Mouse (Mus musculus) left cerebral cortex, postnatal 14 days (tissue): ENCODE measurements around the gene Depp1. TPM values are rescaled to one million over a fixed set of nuclear protein-coding genes. Genes with fewer than 3 reads are reported as not detected.

Experiments used
- DNase-seq, 2 experiments: peaks; one replicate each; pipeline ENCODE4 v3.0.0; 2021 to 2022; ENCODE audit warnings: low spot score in 2 of 2, mixed read lengths in 1 of 2
- intact Hi-C: fragments of 180-260 bp; cut with DNase I; formaldehyde crosslinking; loops from one replicate; pipeline ENCODE4 v1.15.1; 2025
- microRNA-seq, 2 experiments: library from miRNA; unstranded; fragments of <30 nt; microRNA quantifications; one replicate each; pipeline ENCODE4 v1.2.0; 2022
- total RNA-seq, 2 experiments: library from RNA; stranded (reverse); gene quantifications; 2 replicates each; pipeline ENCODE4 v1.2.3; 2021

The Depp1 gene
- total RNA-seq, 2 experiments from 2014 or later: 2.5 to 12.4 TPM

DNA sequence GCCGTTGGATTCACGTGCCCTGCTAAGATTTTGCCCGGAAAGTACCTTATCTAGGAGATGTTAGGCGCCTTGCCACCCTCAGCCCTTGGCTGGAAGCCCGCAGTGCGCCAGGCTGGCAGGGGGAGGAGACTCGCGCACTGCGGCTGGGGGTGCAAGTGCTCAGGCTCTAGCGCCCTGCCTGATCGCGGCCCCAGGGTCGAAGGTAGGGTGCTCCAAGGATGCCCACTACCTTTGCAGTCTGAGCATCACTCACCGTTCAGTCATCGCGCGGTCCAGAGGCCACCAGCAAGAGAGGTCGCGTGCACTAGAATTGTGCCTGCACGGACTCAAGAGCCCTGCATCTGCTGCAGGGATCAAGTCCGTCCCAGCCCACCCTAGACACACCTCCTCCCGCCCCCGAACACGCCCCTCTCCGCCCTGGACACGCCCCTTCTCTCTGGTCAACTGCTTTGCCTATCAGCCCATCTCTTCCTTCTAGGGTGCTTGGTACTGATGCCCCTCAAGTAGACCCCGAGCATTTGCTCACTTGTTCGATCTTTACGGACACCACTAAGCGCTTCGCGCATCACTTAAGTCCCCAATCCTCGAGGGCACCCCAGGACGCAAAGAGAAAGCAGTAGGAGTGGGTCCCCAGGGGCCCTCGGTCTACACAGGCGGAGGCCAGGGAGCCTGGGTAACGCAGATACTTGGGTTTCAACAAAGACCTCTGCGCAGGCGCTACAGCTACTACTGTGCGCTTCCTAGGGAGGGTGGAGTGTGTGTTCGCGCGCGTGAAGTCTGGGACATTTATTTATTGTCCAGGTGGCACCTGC is 23.3 kb downstream of the Depp1 start, which contains the start of gene Rassf4:
TSS of gene Rassf4 (minus strand) at position 482 of the 812 bp plus-strand sequence.
- DNase-seq: peak; percentile 44 to 63
- intact Hi-C loops: no loop called here

DNA sequence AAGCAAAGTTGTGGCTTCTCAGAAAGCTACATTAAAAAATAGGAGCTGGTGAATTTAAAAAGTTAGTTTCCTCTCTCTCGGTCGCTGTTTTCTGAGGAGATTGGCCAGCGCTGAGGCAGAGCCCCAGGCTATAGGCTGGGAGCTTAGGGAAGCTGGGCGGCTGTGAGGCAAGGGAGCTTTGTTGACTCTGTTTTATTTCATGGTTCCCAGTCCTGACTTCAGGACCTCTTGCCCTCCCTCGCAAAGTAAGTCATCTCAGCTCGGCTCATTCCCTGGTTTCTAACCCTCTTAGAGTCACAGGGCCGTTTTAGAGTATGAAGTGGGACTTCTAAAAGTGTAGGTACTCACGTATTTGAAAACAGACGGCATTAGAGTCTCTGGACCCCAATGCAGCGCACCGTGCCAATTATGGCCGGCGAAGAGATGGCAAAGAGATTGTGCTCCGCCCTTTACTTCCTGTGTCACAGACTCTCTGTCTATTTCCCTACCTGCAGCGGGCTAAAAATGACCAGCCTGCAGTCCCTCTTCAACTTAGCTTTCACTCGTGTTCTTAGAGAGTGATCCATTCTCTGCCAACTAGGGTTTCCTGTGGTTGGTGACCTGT is 24.0 kb downstream of the Depp1 start:
- DNase-seq: no peak
- intact Hi-C loops: no loop called here

DNA sequence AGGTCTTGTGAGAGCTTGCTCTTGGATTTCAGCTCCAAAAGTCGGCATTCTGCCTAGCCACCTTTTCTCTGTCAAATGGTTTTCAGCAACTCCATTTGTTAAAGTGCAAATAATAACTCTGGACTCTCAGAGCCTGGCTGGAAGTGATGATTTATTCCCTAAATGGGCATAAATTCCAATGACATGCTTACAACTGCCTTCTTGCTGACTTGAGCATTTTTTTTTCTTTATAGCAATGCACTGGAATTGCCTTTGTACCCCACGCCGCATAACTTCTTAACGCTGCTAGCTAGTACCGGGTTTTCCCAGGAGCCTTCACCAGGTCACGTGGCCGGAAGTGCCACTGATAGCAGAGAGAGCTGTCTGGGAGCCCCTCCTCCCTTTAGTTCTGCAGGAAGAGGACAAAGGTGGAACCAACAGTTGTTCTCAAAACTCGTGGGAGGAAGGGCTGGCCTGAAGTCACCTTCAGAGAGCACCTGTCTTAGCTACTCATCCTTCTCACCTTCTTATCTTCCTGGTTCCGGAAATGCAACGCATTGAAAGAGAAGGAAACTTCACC is 26.0 kb downstream of the Depp1 start:
- intact Hi-C loops: no loop called here

GRCm38 (mm10) chr6:116677321-116677720 is 26.9 kb downstream of the Depp1 start:
- DNase-seq: no peak
- intact Hi-C loops: no loop called here

More for the DNA sequence above, 26.0 kb downstream of the Depp1 start:
- no peak for DNase-seq

- intact Hi-C loops: no loop called here
- peak; percentile 22 to 35 for DNase-seq
These were observed 29.3 kb downstream of the Depp1 start for GRCm38 (mm10) chr6:116679563-116680288.

DNA sequence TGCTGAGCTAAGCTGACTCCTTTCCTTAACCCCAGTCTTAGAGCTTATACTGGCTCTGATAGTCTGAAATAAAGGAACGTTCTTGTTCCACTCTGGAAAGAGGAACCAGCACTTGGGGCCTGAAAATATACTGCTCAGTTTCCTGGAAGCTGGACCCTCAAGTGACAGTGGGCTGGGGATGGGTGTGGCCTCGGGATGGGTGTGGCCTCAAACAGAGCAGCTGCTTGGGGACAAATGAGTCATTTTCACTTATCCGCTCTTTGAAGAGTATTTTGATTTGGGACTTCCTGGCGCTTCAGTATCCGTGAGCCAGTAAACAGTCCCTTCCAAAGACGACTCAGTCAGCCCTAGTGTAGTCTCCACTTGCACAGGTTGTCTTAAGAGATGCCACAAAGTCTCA is 31.9 kb downstream of the Depp1 start:
- peak; percentile 30 to 52 for DNase-seq
- intact Hi-C loops: no loop called here

DNA sequence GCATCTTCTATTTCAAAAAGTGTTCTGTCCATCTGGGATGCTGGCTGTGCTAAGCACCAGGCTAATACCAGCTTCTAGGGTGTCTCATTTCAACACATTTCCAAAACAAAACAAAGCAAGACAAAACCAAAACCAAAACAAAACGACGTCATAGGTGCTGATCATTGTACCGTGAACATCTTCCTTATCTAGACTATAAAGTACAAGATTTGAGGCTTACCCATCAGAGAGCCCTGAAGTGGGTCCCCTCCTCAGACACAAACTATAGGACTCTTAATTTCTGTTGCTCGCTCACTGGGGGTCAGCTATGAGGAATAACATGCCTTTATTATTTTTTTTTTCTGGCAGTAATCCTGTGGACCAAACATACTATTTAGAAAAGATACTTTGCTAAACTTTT is 43.2 kb downstream of the Depp1 start:
- DNase-seq: no peak
- intact Hi-C loops: no loop called here

DNA sequence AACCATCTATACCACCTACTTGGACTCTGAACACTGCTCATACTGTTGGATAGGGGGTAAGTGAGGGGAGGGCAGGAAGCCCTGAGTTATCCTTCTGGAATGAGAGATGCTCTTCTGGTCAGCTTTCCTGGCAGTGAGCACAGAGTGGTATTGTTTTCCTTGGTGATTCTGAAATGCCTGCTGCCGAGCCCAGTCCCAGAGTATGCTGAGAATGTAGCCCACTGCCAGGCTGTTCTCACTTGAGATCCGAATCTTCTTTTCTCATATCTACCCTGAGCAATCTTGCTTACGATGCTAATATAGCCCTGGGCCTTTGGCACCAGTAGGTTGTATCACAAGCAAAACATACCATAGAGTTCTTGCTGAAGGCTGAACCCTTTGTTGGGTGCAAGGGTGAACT is 43.9 kb downstream of the Depp1 start:
- intact Hi-C loops: no loop called here
- no peak for DNase-seq

DNA sequence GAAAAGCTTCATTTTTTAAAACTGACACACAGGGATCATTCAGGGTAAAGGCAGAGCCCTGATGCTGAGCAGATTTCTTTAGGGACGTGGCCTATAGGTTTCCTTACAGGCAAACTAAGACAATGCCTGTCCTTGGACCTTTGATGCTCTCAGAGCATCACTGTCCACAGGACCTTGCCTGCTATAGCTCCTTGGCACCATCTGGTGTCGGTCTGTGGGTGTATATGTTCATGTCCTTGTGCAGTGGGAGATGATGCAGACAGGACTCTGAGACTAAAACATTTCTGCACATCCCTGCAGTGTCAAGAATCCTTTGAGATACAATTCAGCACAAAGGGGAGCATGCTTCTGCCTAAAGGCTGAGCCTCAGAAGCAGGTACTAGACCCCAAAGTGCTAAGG is 47.0 kb downstream of the Depp1 start:
- DNase-seq: no peak
- intact Hi-C loops: loop anchor here (5.0 kb wide), 1 partner anchor 45 kb away; the partner anchor contains the start of gene Depp1

DNA sequence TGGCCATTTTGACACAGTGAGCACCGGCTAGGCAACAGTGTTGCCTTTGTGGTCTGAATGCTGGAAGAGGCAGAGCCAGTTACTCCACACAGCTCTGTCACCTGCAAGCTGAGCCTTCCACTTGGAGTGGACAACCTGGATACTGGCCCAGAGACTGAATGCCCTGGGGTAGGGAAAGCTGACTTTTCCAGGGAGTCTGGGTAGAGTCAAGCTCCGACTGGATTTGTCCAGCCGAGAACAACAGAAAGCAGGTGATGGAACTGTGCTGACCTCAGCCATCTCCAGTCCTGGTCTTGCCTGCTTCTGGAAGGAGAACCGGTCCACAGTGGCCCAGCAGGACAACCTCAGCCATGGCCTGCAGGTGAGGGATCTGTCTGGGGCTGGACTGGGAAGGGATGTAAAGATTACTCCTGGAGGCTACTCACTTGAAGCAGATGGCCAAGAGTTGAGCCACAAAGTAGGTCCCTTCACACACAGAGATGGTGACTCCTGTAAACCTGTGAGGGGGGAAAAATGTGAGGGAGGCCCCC is 47.6 kb downstream of the Depp1 start:
- DNase-seq: no peak
- intact Hi-C loops: loop anchor here (5.0 kb wide), 1 partner anchor 46 kb away; the partner anchor contains the start of gene Depp1

- intact Hi-C loops: no loop called here
- no peak for DNase-seq
These were observed 50.4 kb downstream of the Depp1 start for GRCm38 (mm10) chr6:116700821-116701220.

Small RNA genes within 50 kb of the gene (microRNA-seq; reads per million reads assigned to microRNA genes)
- 0 to 0.53 reads per million in 2 experiments for gene Mir7043

Other genes starting within 250 kb of the Depp1 start
- 1 to 10 TPM; 1.3 to 3.0 TPM for gene Alox5, start 189.4 kb upstream of the Depp1 start, total RNA-seq
- gene Olfr211, start 161.5 kb upstream of the Depp1 start, total RNA-seq: not detected
- gene Olfr212, start 144.1 kb upstream of the Depp1 start, total RNA-seq: not detected
- not detected for gene Olfr213, start 112.2 kb upstream of the Depp1 start, total RNA-seq
- gene Gm5580, start 99.5 kb upstream of the Depp1 start, total RNA-seq: 1 to 10 TPM; 2.3 to 3.3 TPM
- not detected for gene Olfr214, start 96.4 kb upstream of the Depp1 start, total RNA-seq
- gene Olfr215, start 66.4 kb upstream of the Depp1 start, total RNA-seq: not detected
- gene Zfp422, start 21.6 kb upstream of the Depp1 start, total RNA-seq: 10 to 100 TPM; 25.2 to 29.6 TPM
- gene Rassf4, start 23.3 kb downstream of the Depp1 start, total RNA-seq: 1 to 10 TPM; 4.3 to 5.0 TPM
- 1 to 10 TPM; 1.0 to 1.2 TPM for gene Tmem72, start 66.3 kb downstream of the Depp1 start, total RNA-seq